Mouse (Mus musculus): ENCODE measurements at regions not wholly inside any gene's neighbourhood (a gene's known extent, or its start where the extent isn't known, plus 50 kb on each side); places are given as distances from the start of the nearest gene placed in this dataset.

DNA sequence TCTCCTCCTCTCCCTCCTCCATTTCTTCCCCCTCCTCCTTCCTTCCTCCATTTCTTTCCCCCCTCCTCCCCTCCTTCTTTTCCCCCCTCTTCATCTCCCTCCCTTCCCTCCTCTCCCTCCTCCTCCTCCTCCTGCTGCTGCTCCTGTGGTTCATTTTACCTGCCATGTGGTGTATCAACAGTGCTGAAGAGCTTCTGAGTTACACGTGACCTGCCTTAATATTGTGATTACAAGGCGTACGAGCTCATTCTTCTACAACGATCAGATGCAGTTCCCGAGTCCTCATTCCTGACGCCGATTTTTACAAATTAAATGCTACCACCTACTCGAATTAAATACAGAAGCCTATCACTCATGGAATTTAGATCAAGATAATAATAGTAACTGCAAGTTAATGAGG lies 113.6 kb downstream of the Gm9817 start:
- Histone ChIP-seq H3K27ac (ENCODE audit: insufficient read depth, low read depth, low read length, poor library complexity, severe bottlenecking) (no peak overlapping the region), H3K36me3 (ENCODE audit: control insufficient read depth, insufficient read depth, low read length, poor library complexity, severe bottlenecking) (no peaks in the 10 kb centered on the region), H3K4me1 (ENCODE audit: control insufficient read depth in 2 of 2, insufficient read depth in 2 of 2, low read length in 2 of 2, poor library complexity in 1 of 2) (peaks cover 0 to 2% of the 10 kb centered on the region in 2 experiments; a peak in 2 of 4 replicates), H3K9me3 (ENCODE audit: control insufficient read depth, insufficient read depth, low read depth, low read length) (no peaks in the 10 kb centered on the region), H3K9ac (ENCODE audit: insufficient read depth, low read depth, low read length, poor library complexity, severe bottlenecking) (no peak overlapping the region), H3K4me3 (ENCODE audit: insufficient read depth in 1 of 2, low read depth in 1 of 2, low read length in 2 of 2, poor library complexity in 1 of 2, severe bottlenecking in 1 of 2) (no peak overlapping the region)
- in situ Hi-C loops (cut with MboI; ENCODE audit: low sequenced_read_pairs in 2 of 2, unreplicated experiment in 2 of 2) = no loop called here
- no peak for TF ChIP-seq ZNF384 (IDR thresholded peaks at IDR 0.05; ENCODE audit: low read depth, low read length)
- no peak for DNase-seq (ENCODE audit: low read depth, low spot score)

DNA sequence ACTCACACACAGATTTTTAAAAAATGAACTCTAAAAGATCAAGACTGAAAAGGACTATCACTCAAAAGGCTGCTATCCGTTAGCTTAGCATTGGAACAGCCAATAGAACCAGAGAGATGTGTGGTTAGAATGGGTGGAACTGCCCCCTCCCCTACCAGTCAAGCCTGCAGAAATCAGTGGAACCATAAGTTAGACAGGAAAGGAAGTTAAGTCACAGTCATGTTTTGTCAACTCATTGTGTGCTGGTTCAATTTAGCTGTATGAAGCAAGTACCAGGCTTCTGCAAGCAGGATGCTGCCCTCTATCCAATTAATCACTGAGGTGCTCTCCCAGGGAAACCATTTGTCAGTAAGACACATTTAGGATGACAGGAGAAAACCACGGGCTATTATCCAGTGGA lies 117.1 kb downstream of the Gm9817 start:
- H3K36me3 ChIP-seq (ENCODE audit: control insufficient read depth, insufficient read depth, low read length, poor library complexity, severe bottlenecking) = no peaks in the 10 kb centered on the region
- DNase-seq (ENCODE audit: low read depth, low spot score) = no peak
- TF ChIP-seq ZNF384 (IDR thresholded peaks at IDR 0.05; ENCODE audit: low read depth, low read length) (no peak), MAFK (IDR thresholded peaks at IDR 0.05; ENCODE audit: insufficient read depth, low read depth, low read length) (no peak)
- in situ Hi-C loops (cut with MboI; ENCODE audit: low sequenced_read_pairs in 2 of 2, unreplicated experiment in 2 of 2) = no loop called here
- no peak overlapping the region for H3K9ac ChIP-seq (ENCODE audit: insufficient read depth, low read depth, low read length, poor library complexity, severe bottlenecking)
- H3K4me1 ChIP-seq (ENCODE audit: control insufficient read depth in 2 of 2, insufficient read depth in 2 of 2, low read length in 2 of 2, poor library complexity in 1 of 2) = peaks cover 0 to 2% of the 10 kb centered on the region in 2 experiments; a peak in 1 of 4 replicates
- H3K4me3 ChIP-seq (ENCODE audit: insufficient read depth in 1 of 2, low read depth in 1 of 2, low read length in 2 of 2, poor library complexity in 1 of 2, severe bottlenecking in 1 of 2) = no peak overlapping the region
- no peak overlapping the region for H3K27ac ChIP-seq (ENCODE audit: insufficient read depth, low read depth, low read length, poor library complexity, severe bottlenecking)
- H3K9me3 ChIP-seq (ENCODE audit: control insufficient read depth, insufficient read depth, low read depth, low read length) = no peaks in the 10 kb centered on the region

DNA sequence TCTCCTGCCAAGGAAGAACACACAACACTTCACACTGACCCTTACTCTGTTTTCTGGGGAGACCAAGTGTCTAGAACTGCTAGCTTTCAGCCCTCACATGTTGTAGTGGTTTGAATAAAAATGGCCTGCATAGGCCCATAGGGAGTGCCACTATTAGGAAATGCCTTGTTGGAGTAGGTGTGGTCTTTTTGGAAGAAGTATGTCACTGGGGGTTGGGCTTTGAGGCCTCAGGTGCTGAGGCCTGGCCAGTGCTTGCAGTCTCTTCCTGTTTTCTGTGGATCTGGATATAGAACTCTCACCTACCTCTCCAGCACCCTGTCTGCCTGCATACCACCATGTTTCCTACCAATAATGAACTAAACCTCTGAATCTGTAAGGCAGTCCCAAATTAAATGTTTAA lies 117.9 kb downstream of the Gm9817 start:
- H3K9ac ChIP-seq (ENCODE audit: insufficient read depth, low read depth, low read length, poor library complexity, severe bottlenecking) = no peak overlapping the region
- peaks cover 0 to 3% of the 10 kb centered on the region in 2 experiments; a peak in 1 of 4 replicates for H3K4me1 ChIP-seq (ENCODE audit: control insufficient read depth in 2 of 2, insufficient read depth in 2 of 2, low read length in 2 of 2, poor library complexity in 1 of 2)
- no peak overlapping the region for H3K27ac ChIP-seq (ENCODE audit: insufficient read depth, low read depth, low read length, poor library complexity, severe bottlenecking)
- no peaks in the 10 kb centered on the region for H3K36me3 ChIP-seq (ENCODE audit: control insufficient read depth, insufficient read depth, low read length, poor library complexity, severe bottlenecking)
- in situ Hi-C loops (cut with MboI; ENCODE audit: low sequenced_read_pairs in 2 of 2, unreplicated experiment in 2 of 2) = no loop called here
- H3K4me3 ChIP-seq (ENCODE audit: insufficient read depth in 1 of 2, low read depth in 1 of 2, low read length in 2 of 2, poor library complexity in 1 of 2, severe bottlenecking in 1 of 2) = no peak overlapping the region
- TF ChIP-seq HCFC1 (IDR thresholded peaks at IDR 0.05; ENCODE audit: borderline replicate concordance, insufficient read depth, low read length) = no peak
- TF ChIP-seq ZC3H11A (IDR thresholded peaks at IDR 0.05; ENCODE audit: borderline replicate concordance, low read depth, low read length) = no peak
- no peak for TF ChIP-seq MAFK (IDR thresholded peaks at IDR 0.05; ENCODE audit: insufficient read depth, low read depth, low read length)
- TF ChIP-seq CHD2 (IDR thresholded peaks at IDR 0.05; ENCODE audit: low read depth, low read length) = no peak
- no peak for TF ChIP-seq ZNF384 (IDR thresholded peaks at IDR 0.05; ENCODE audit: low read depth, low read length)
- no peaks in the 10 kb centered on the region for H3K9me3 ChIP-seq (ENCODE audit: control insufficient read depth, insufficient read depth, low read depth, low read length)
- DNase-seq (ENCODE audit: low read depth, low spot score) = no peak

DNA sequence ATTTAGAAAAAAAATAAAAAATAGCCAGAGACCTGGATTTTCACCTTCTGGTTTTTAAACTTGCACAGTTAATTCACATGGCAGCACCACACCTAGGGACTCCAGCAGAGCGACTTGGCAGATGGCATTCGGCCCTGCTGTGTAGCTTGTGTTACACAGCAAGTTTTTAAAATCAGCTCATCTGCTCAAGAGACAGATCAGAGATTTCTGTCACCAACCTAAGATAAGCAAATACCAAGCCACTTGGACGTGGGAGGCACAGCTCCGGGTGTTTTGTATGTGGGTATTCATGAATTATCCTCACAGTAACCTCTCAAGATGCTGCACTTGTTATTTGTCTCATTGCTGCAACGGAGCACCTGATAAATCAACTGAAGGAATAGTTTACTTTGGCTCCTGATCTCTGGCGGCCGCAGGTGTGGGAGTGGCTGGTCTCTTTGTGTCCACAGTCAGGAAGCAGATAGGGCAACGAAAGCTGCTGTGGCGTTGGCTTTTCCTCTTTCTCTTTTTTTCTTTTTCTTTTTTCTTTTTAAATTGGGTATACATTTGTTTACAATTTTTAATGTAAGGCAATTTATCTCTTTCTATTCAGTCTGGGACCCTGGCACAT lies 122.1 kb downstream of the Gm9817 start:
- TF ChIP-seq HCFC1 (IDR thresholded peaks at IDR 0.05; ENCODE audit: borderline replicate concordance, insufficient read depth, low read length) = no peak
- TF ChIP-seq ZNF384 (IDR thresholded peaks at IDR 0.05; ENCODE audit: low read depth, low read length) = no peak
- no peak for TF ChIP-seq ZC3H11A (IDR thresholded peaks at IDR 0.05; ENCODE audit: borderline replicate concordance, low read depth, low read length)
- no peak for TF ChIP-seq CHD2 (IDR thresholded peaks at IDR 0.05; ENCODE audit: low read depth, low read length)
- TF ChIP-seq MAFK (IDR thresholded peaks at IDR 0.05; ENCODE audit: insufficient read depth, low read depth, low read length) = no peak
- Histone ChIP-seq H3K36me3 (ENCODE audit: control insufficient read depth, insufficient read depth, low read length, poor library complexity, severe bottlenecking) (no peaks in the 10 kb centered on the region), H3K4me1 (ENCODE audit: control insufficient read depth in 2 of 2, insufficient read depth in 2 of 2, low read length in 2 of 2, poor library complexity in 1 of 2) (peaks cover 0 to 3% of the 10 kb centered on the region in 2 experiments; a peak in 1 of 4 replicates), H3K9ac (ENCODE audit: insufficient read depth, low read depth, low read length, poor library complexity, severe bottlenecking) (no peak overlapping the region), H3K4me3 (ENCODE audit: insufficient read depth in 1 of 2, low read depth in 1 of 2, low read length in 2 of 2, poor library complexity in 1 of 2, severe bottlenecking in 1 of 2) (no peak overlapping the region), H3K27ac (ENCODE audit: insufficient read depth, low read depth, low read length, poor library complexity, severe bottlenecking) (no peak overlapping the region), H3K9me3 (ENCODE audit: control insufficient read depth, insufficient read depth, low read depth, low read length) (no peaks in the 10 kb centered on the region)
- DNase-seq (ENCODE audit: low read depth, low spot score) = no peak
- in situ Hi-C loops (cut with MboI; ENCODE audit: low sequenced_read_pairs in 2 of 2, unreplicated experiment in 2 of 2) = no loop called here

DNA sequence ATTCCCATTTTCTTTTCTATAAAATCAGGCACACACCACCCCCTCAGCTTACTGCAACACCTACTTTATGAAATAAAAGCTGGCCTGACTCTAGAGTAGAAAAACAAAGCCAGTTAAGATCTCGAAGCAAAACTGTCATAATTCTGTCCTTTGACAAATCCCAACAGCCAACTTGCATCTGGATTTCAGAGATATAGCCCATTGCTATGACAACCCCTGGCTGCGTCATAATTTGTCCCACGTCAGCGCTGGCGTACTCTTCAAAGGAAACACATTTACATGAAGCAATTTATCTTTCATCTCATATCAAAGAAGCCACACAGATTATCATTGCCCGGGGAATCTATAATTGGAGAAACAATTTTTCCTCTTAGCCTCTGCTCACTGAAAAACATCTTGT lies 126.4 kb downstream of the Gm9817 start:
- TF ChIP-seq ZC3H11A (IDR thresholded peaks at IDR 0.05; ENCODE audit: borderline replicate concordance, low read depth, low read length) (no peak), CHD2 (IDR thresholded peaks at IDR 0.05; ENCODE audit: low read depth, low read length) (no peak), ZNF384 (IDR thresholded peaks at IDR 0.05; ENCODE audit: low read depth, low read length) (no peak), MAFK (IDR thresholded peaks at IDR 0.05; ENCODE audit: insufficient read depth, low read depth, low read length) (no peak), HCFC1 (IDR thresholded peaks at IDR 0.05; ENCODE audit: borderline replicate concordance, insufficient read depth, low read length) (no peak)

More for the DNA sequence above, 126.4 kb downstream of the Gm9817 start:
- DNase-seq (ENCODE audit: low read depth, low spot score) = no peak
- Histone ChIP-seq H3K4me1 (ENCODE audit: control insufficient read depth in 2 of 2, insufficient read depth in 2 of 2, low read length in 2 of 2, poor library complexity in 1 of 2) (peaks cover 0 to 9% of the 10 kb centered on the region in 2 experiments; a peak in 1 of 4 replicates), H3K36me3 (ENCODE audit: control insufficient read depth, insufficient read depth, low read length, poor library complexity, severe bottlenecking) (no peaks in the 10 kb centered on the region), H3K9ac (ENCODE audit: insufficient read depth, low read depth, low read length, poor library complexity, severe bottlenecking) (no peak overlapping the region), H3K4me3 (ENCODE audit: insufficient read depth in 1 of 2, low read depth in 1 of 2, low read length in 2 of 2, poor library complexity in 1 of 2, severe bottlenecking in 1 of 2) (no peak overlapping the region), H3K27ac (ENCODE audit: insufficient read depth, low read depth, low read length, poor library complexity, severe bottlenecking) (no peak overlapping the region), H3K9me3 (ENCODE audit: control insufficient read depth, insufficient read depth, low read depth, low read length) (no peaks in the 10 kb centered on the region)
- in situ Hi-C loops (cut with MboI; ENCODE audit: low sequenced_read_pairs in 2 of 2, unreplicated experiment in 2 of 2) = no loop called here

Data from ES-E14 (cell line).